Mouse (Mus musculus) ES-Bruce4 (cell line): Measurements from ENCODE around the gene Dgkb. TPM values are rescaled to one million over a fixed set of nuclear protein-coding genes. Genes with fewer than 3 reads are reported as not detected.

Source experiments
- H3K27ac ChIP-seq: 2 replicates; pipeline ENCODE4 v1.5.1; 2012; ENCODE audit warnings: low read length, inconsistent platforms; ENCODE audit not compliant: insufficient read depth
- H3K27me3 ChIP-seq: 2 replicates; pipeline ENCODE4 v1.6.1; 2012; ENCODE audit warnings: mild to moderate bottlenecking, low read length, inconsistent platforms; ENCODE audit not compliant: control insufficient read depth, poor library complexity, insufficient read depth, severe bottlenecking
- H3K36me3 ChIP-seq: 2 replicates; pipeline ENCODE4 v1.6.1; 2012; ENCODE audit warnings: inconsistent platforms, mild to moderate bottlenecking, low read length, moderate library complexity; ENCODE audit not compliant: control insufficient read depth, poor library complexity, insufficient read depth, severe bottlenecking
- H3K4me1 ChIP-seq: one replicate; pipeline ENCODE4 v1.8.1; 2011; ENCODE audit warnings: low read length; ENCODE audit not compliant: control insufficient read depth, insufficient read depth
- H3K4me3 ChIP-seq: 2 replicates; pipeline ENCODE4 v1.5.1; 2011; ENCODE audit warnings: low read depth, mild to moderate bottlenecking, low read length
- H3K9ac ChIP-seq: 2 replicates; pipeline ENCODE4 v1.6.1; 2012; ENCODE audit warnings: low read depth, mild to moderate bottlenecking, inconsistent platforms; ENCODE audit not compliant: poor library complexity, severe bottlenecking
- H3K9me3 ChIP-seq: replicated peaks from 2 replicates; pipeline ENCODE4 v1.6.1; 2012; ENCODE audit warnings: mild to moderate bottlenecking, low read length, inconsistent platforms; ENCODE audit not compliant: control insufficient read depth, poor library complexity, insufficient read depth, severe bottlenecking
- CTCF ChIP-seq: IDR thresholded peaks from one replicate; pipeline ENCODE4 v1.8.1; 2011; ENCODE audit warnings: low read depth, low read length
- EP300 ChIP-seq: IDR thresholded peaks from 2 replicates; pipeline ENCODE4 v1.6.1; 2011; ENCODE audit warnings: low read depth, low read length; ENCODE audit not compliant: insufficient read depth
- POLR2A ChIP-seq: IDR thresholded peaks from one replicate; pipeline ENCODE4 v1.8.1; 2011; ENCODE audit warnings: low read length; ENCODE audit not compliant: insufficient read depth
- polyA plus RNA-seq: library from polyadenylated mRNA; stranded (reverse); fragments of >200 nt; gene quantifications from 2 replicates; pipeline ENCODE4 v1.2.4, GENCODE M21; 2011; ENCODE audit warnings: low read depth; ENCODE audit not compliant: missing spikeins, insufficient read depth, insufficient read length

The Dgkb gene
- polyA plus RNA-seq, 1 experiment, result not detected

DNA sequence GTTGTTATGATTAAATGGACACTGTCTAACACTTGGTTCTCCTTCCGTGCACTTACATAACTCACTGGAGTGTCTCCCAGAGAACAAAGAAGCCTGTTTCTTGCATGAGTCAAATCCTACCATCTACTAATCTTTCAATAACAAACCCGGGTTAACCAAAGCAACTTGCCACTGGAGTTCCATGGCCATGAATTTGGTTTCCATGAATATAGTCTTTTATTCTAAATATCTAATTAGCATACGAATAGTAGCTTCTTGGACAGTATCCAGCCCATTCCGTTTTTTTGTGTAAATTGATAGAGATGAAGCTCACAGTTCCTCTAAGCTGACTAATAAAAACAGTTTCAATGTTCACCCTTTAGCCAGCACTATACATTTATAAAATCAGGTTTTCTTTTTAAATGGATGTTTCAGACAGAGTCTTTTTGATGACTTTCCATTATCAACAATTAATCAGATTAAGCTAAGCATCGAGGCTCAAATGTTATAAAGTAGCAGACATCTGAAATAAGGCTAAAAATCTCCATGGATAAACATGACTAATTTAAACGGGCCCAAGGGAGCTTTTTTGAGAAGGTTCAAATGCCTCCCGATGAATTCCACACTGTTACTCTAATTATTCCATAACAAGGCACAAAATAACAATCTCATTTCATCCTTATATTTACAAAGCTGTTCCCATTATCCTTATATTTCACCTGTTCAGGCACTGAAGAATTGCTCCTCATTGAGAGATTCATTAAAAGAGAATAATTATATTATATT is 633.0 kb downstream of the Dgkb start:
- no peaks in the 10 kb centered on the region for H3K9me3 ChIP-seq
- no peak overlapping the region for H3K4me3 ChIP-seq
- H3K9ac ChIP-seq, result no peak overlapping the region
- no peaks in the 10 kb centered on the region for H3K36me3 ChIP-seq
- TF ChIP-seq CTCF (no peak), EP300 (no peak), POLR2A (no peak)
- no peaks in the 10 kb centered on the region for H3K27me3 ChIP-seq
- no peaks in the 10 kb centered on the region for H3K4me1 ChIP-seq
- no peak overlapping the region for H3K27ac ChIP-seq

DNA sequence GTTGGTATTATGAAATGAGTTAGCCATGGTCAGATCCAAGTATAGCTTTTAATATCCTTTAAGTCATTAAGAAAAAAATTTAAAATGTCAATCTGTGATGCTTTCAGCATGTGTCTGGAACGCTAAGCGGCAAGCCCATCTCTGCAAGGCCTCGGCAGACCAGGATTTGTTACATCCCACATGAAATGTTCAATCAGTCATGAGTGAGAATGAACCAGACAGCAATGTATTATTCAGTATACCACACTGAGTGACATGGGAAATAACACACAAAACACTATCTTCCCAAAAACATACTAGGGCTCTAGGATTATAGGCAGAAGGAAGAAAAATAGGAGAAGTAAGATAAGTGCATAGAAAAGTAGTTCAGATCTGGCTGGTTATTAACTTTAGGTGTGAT is 634.2 kb downstream of the Dgkb start:
- Histone ChIP-seq H3K4me3 (no peak overlapping the region), H3K9me3 (no peaks in the 10 kb centered on the region), H3K27me3 (no peaks in the 10 kb centered on the region), H3K9ac (no peak overlapping the region), H3K4me1 (no peaks in the 10 kb centered on the region), H3K36me3 (no peaks in the 10 kb centered on the region), H3K27ac (no peak overlapping the region)
- TF ChIP-seq EP300, result no peak

DNA sequence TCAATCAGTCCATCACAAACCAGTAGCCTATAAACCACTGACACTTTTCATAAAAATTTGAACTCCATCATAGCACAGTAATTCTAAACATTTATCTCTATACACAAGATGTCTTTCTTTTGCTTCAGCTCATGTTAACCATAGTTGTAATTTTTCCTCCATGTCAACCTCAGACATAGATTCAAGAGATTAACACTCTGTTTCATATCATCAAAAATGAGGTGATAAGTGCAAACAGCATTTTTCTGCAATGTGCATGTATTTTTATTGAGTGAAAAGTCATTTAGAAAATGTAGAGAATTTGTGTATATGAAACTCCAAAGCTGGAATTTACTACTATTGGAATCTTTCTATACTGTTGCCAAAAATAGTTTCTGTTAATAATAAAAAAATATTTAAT is 650.7 kb downstream of the Dgkb start:
- Histone ChIP-seq H3K4me1 (no peaks in the 10 kb centered on the region), H3K27ac (no peak overlapping the region), H3K27me3 (no peaks in the 10 kb centered on the region), H3K4me3 (no peak overlapping the region), H3K36me3 (no peaks in the 10 kb centered on the region), H3K9me3 (no peaks in the 10 kb centered on the region), H3K9ac (no peak overlapping the region)
- TF ChIP-seq CTCF (no peak), EP300 (no peak), POLR2A (no peak)

DNA sequence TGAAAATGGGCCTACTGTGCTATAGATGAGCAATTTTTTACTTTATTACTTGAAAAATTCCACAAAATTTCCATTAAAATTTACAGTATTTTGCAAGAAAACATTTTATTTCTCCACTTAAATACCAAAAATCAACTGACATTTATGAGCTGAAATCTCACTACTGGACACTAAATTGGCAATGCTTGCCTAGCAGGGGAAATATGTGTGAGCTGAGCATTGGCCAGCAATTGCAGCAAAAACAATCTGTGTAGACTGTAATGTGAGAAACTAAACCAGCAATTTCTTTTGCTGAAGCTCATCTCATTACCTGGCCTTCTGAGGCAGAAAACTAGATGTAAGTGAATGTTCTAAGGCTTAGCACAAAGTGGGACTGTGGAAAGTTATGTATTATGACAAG is 651.1 kb downstream of the Dgkb start:
- H3K27me3 ChIP-seq, result no peaks in the 10 kb centered on the region

DNA sequence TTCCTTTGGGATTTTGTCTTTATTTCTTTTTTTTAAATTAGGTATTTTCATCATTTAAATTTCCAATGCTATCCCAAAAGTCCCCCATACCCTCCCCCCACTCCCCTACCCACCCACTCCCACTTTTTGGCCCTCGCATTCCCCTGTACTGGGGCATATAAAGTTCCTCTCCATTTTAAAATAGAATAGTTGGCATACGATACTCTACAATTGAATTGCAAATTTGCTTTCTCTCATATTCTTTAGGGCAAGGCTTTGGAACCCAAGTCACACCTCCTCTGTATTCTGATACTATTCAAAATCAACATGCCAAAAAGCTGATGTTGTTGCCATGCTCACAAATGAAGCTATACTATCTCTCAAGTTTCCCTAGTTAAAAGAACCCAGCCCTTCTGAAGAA is 679.7 kb downstream of the Dgkb start:
- Histone ChIP-seq H3K4me1 (no peaks in the 10 kb centered on the region), H3K36me3 (no peaks in the 10 kb centered on the region), H3K27me3 (no peaks in the 10 kb centered on the region), H3K9ac (no peak overlapping the region), H3K9me3 (no peaks in the 10 kb centered on the region), H3K27ac (no peak overlapping the region), H3K4me3 (no peak overlapping the region)
- TF ChIP-seq EP300, result no peak
- TF ChIP-seq POLR2A, result no peak
- no peak for TF ChIP-seq CTCF

More for the DNA sequence above, 651.1 kb downstream of the Dgkb start:
- no peaks in the 10 kb centered on the region for H3K36me3 ChIP-seq
- H3K9me3 ChIP-seq, result no peaks in the 10 kb centered on the region
- H3K27ac ChIP-seq, result no peak overlapping the region
- H3K4me3 ChIP-seq, result no peak overlapping the region
- H3K9ac ChIP-seq, result no peak overlapping the region
- TF ChIP-seq POLR2A, result no peak
- no peaks in the 10 kb centered on the region for H3K4me1 ChIP-seq

DNA sequence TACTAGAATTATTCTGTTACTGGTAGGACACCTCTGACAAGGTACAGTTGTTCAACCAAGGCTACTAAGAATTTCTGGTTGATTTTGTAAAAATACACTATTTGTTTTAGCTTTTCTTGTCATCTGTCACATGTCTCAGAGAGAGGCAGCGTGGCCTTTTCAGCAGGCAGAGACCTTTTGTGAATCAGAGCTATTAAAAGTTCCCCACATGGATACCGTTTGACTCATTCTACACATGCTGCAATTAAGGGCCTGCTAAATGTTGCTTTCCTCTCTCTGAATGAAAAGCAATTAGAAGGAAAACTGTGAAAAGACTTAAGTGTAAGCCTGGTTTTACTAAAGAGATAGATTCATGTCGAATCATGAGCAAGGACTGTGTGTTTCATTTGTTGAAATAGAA is 683.4 kb downstream of the Dgkb start:
- H3K27me3 ChIP-seq, result no peaks in the 10 kb centered on the region
- no peaks in the 10 kb centered on the region for H3K36me3 ChIP-seq
- TF ChIP-seq EP300, result no peak
- no peak for TF ChIP-seq CTCF
- TF ChIP-seq POLR2A, result no peak
- no peak overlapping the region for H3K27ac ChIP-seq
- H3K9me3 ChIP-seq, result no peaks in the 10 kb centered on the region
- no peaks in the 10 kb centered on the region for H3K4me1 ChIP-seq
- no peak overlapping the region for H3K9ac ChIP-seq
- H3K4me3 ChIP-seq, result no peak overlapping the region
